Comparison of ENCODE assay signal across 1 mouse cellular context in the genomic region with DNA sequence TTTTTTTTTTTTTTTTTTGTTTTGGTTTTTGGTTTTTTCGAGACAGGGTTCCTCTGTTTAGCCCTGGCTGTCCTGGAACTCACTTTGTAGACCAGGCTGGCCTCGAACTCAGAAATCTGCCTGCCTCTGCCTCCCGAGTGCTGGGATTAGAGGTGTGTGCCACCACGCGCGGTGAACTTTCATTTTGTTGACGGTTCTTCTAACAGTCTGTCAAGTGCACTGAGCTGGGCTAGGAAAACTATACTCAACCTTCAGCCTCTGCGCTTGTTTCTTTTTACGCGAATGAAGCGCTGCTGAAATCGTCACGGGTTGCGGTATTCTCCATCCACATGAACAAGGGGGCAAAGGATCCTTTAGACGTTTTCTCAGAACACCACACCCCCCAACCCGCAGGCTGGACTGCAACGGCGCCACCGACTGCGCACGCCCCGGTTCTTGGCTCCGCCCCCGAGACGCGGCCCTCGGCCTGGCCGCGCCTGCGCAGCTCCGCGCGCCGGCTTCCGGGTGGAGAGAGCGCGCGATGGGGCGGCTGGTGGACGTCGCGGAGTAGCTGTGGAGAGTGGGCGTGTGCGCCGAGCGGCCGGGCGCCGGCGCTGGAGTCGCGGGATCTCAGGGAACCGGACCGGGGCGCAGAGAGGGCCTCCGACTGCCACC.
TF ChIP-seq lines count a peak whose summit lies in the region.

A gene (plus strand): TSS at position 496 of the 654 bp plus-strand sequence.

TF ChIP-seq in MEL, 35 proteins besides CTCF, POLR2A, EP300 and RAD21 (continued from another document):
- TF ChIP-seq MAFK (IDR thresholded peaks at IDR 0.05; ENCODE audit: borderline replicate concordance, low read depth, low read length) (no peak), ELF1 (IDR thresholded peaks at IDR 0.05; ENCODE audit: low read depth, low read length) (peak; percentile 98), ZKSCAN1 (IDR thresholded peaks at IDR 0.05; ENCODE audit: low read depth, low read length) (no peak), MYB (IDR thresholded peaks at IDR 0.05; ENCODE audit: low read depth, low read length) (no peak), MYC (IDR thresholded peaks at IDR 0.05; ENCODE audit: low read depth, low read length) (no peak; the same call in 1 of the 2 replicates), TCF12 (IDR thresholded peaks at IDR 0.05; ENCODE audit: low read depth, low read length) (peak; percentile 53)
